Mouse (Mus musculus) liver, embryonic 13.5 days (tissue): ENCODE measurements around the gene Mpeg1. TPM values are rescaled to one million over a fixed set of nuclear protein-coding genes. Genes with fewer than 3 reads are reported as not detected.

ENCODE experiments used
- polyA plus RNA-seq: library from polyadenylated mRNA; unstranded; fragments of >200 nt; fragmentation: Nextera tagmentation; extraction: Ambion mirVana; gene quantifications from 2 replicates; pipeline ENCODE4 v1.2.1, GENCODE M21; 2015

Gene Mpeg1
- polyA plus RNA-seq, 1 experiment from 2014 or later: 1.0 TPM

Other genes starting within 250 kb of the Mpeg1 start
- gene Olfr1432, start 228.2 kb upstream of the Mpeg1 start, polyA plus RNA-seq: not detected in 2 replicates
- gene Olfr262, start 219.1 kb upstream of the Mpeg1 start, polyA plus RNA-seq: not detected in 2 replicates
- not detected in 2 replicates for gene Olfr235, start 199.7 kb upstream of the Mpeg1 start, polyA plus RNA-seq
- not detected in 2 replicates for gene Olfr1434, start 180.9 kb upstream of the Mpeg1 start, polyA plus RNA-seq
- not detected in 2 replicates for gene Olfr1436, start 161.6 kb upstream of the Mpeg1 start, polyA plus RNA-seq
- gene Olfr1437, start 135.7 kb upstream of the Mpeg1 start, polyA plus RNA-seq: not detected in 2 replicates
- not detected in 2 replicates for gene Olfr1438-ps1, start 124.9 kb upstream of the Mpeg1 start, polyA plus RNA-seq
- not detected in 2 replicates for gene Olfr1440, start 73.5 kb upstream of the Mpeg1 start, polyA plus RNA-seq
- gene Olfr1441, start 43.3 kb upstream of the Mpeg1 start, polyA plus RNA-seq: not detected in 2 replicates
- gene Pfpl, start 32.9 kb upstream of the Mpeg1 start, polyA plus RNA-seq: not detected in 2 replicates
- gene Dtx4, start 40.7 kb downstream of the Mpeg1 start, polyA plus RNA-seq: 1.6 and 1.9 TPM in 2 replicates
- gene Fam111a, start 85.0 kb downstream of the Mpeg1 start, polyA plus RNA-seq: 29.6 and 41.6 TPM in 2 replicates
- gene Gm4952, start 139.2 kb downstream of the Mpeg1 start, polyA plus RNA-seq: 1.5 and 1.8 TPM in 2 replicates
- gene Glyat, start 172.5 kb downstream of the Mpeg1 start, polyA plus RNA-seq: 0.16 and 0.23 TPM in 2 replicates
- gene Olfr1442, start 209.7 kb downstream of the Mpeg1 start, polyA plus RNA-seq: not detected in 2 replicates
- gene Olfr1443, start 217.3 kb downstream of the Mpeg1 start, polyA plus RNA-seq: not detected in 2 replicates
- 1.5 and 1.7 TPM in 2 replicates for gene Keg1, start 235.0 kb downstream of the Mpeg1 start, polyA plus RNA-seq